Mouse (Mus musculus) cerebellum, postnatal 10 days (tissue): ENCODE measurements around the gene Id3.
A peak's percentile ranks its signal among the peaks of the same experiment; 100 is the strongest.

Source experiments
- DNase-seq, 2 experiments: peaks; one replicate each; pipeline ENCODE4 v3.0.0; 2021; ENCODE audit warnings: mixed read lengths in 2 of 2

Gene Id3

DNA sequence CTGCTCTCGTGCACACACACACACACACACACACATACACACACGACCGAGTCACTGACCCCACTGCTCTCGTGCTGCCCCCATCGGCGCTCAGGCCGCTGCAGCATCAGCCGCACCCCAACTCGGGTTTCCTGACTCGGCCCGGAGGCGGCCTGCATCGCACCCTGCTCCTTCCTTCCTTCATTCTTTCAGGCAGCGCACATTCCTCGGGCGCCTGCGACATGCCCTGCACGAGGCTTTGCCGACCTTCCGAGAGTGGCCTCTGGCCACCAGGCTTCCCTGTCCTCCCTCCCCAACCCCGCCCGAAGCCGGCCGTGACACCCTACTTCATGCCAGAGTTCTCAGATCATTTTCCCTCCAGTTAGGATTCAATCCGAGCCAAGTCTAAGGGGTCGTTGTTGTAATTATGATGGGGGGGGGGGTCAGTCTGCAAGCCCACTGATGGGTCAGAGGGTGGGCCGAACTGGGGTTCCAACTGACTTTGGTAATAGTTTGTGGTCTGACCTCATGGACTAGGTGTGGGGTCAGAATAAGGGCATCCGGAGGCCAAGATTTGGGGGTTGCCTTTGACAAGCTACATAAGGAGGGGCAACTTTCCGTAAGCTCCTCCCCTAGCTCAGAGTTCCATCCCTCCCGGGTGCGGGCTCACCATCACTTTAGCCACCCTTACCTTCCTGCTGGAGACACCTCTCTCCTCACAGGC, 5.2 kb downstream of the Id3 start:
- DNase-seq = peak; percentile 40 to 45

GRCm38 (mm10) chr4:136149045-136149379, 5.7 kb downstream of the Id3 start:
- no peak for DNase-seq

DNA sequence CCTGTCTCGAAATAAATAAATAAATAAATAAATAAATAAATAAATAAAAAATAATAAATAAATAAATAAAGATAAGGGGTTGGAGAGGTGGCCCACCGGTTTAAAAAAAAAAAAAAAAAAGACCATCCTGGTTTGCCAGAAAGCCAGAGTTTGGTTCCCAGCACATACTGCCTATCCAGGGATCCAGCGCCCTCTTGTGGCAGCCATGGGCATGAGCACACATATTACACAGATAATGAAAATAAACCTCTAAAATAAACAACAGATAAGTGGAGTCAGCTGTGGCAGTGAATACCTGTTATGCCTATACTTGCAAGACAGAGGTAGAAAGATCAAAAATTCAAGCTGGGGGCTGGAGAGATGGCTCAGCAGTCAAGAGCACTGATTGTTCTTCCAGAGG, 6.4 kb downstream of the Id3 start:
- peak; percentile 60 to 69 for DNase-seq

GRCm38 (mm10) chr4:136150596-136150995, 7.3 kb downstream of the Id3 start:
- DNase-seq = no peak

- no peak for DNase-seq
Measured at GRCm38 (mm10) chr4:136152821-136153220, 9.5 kb downstream of the Id3 start.

DNA sequence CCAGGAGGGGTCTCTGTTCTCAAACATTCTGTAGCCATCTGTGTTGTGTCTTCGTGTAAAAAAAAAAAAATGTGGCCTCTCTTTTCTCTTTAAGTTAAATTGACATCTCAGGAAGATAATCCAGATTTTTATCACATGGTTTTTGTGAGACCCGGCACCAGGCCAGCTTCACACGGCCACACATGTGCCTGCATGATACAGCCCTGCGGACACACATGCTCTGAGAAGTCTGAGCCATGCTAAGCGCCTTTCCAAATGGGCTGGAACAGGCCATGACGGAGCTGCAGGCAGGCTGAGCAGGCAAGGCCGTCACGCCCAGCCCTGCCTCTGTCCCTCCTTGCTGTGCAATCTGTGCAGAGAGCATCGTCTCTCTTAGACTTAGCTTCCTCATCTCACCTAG, 11.2 kb downstream of the Id3 start:
- DNase-seq = no peak

- DNase-seq = no peak
Measured at GRCm38 (mm10) chr4:136158498-136158897, 15.2 kb downstream of the Id3 start.

DNA sequence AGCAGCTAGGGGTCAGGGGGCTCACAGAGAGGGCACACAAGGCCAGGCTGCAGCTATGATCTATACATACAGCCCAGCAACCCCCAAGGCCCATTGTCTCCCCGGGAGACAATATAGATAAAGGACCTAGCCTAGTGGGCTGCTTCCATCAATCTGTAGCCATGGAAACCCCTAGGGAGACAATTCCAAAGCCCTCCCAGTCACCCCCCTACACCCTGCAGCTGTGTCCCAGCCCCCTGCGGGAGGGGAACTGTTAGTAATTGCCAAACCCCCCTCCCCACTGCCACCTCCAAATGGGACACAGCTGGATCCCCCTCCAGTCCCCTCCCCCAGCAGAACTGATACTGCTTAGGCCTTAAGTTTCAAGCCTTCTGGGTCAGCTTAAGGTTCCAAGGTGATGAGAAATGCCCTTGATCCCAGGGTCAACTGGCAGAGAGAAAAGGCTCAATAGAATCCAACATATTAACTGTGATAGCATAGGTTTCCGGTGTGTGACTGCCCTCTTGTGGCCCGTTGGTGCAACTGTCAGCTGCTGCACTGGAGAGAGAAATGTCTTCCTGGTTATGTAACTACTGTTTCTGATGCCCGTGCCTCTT, 16.6 kb downstream of the Id3 start:
- peak; percentile 85 to 87 for DNase-seq

DNA sequence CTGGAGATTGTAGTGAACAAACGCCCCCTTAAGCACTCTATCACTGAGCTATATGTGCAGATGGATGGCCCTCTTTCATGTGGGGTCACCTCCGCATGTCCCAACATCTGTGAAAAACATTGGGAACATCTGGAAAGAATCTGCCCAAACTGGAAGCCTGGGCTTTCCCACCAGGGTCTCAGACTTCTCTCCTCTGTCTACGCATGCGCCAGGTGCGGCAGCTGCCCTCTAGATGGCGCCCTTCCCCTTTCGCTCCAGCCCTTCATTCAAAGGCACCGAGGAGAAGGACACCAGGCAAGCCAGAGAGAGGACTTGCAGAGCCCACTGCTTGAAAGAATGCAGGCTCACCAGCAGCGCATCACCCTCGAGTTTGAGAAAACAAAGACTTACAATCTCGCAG, 20.2 kb downstream of the Id3 start:
- peak; percentile 95 to 96 for DNase-seq

GRCm38 (mm10) chr4:136164981-136165380, 21.7 kb downstream of the Id3 start:
- no peak for DNase-seq

DNA sequence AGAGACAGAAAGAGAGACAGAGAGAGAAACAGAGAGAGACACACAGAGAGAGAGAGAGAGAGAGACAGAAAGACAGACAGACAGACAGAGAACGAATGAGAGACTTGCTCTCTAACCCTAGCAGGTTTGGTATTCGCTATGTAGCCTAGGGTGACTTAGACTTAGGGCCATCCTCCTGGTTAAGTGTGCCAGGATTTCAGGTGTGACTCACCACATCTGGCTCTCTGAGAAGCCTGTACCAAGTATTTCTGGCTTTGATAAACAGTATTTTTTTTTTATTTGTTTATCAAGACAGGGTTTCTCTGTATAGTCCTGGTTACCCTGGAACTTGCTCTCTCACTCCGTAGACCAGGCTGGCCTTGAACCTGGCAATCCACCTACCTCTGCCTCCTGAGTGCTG, 24.4 kb downstream of the Id3 start:
- DNase-seq = no peak

DNA sequence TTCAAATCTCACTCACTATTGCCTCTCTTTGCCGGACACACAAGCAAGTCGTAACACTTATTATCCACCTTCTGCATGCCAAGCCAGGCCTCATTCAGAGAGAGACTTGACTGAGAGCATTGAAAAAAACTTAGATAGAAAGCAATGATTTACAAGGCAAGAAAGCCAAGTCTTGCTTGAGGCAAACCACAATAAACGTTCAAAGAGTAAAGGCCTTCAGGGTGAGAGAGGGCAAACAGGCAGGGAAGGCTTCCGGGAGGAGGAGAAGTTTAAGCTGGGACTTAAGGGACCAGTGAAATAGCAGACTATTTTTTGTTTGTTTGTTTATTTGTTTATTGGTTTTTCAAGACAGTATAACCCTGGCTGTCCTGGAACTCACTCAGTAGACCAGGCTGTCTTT, 27.1 kb downstream of the Id3 start:
- no peak for DNase-seq

GRCm38 (mm10) chr4:136171455-136171854, 28.2 kb downstream of the Id3 start:
- peak; percentile 26 to 37 for DNase-seq

DNA sequence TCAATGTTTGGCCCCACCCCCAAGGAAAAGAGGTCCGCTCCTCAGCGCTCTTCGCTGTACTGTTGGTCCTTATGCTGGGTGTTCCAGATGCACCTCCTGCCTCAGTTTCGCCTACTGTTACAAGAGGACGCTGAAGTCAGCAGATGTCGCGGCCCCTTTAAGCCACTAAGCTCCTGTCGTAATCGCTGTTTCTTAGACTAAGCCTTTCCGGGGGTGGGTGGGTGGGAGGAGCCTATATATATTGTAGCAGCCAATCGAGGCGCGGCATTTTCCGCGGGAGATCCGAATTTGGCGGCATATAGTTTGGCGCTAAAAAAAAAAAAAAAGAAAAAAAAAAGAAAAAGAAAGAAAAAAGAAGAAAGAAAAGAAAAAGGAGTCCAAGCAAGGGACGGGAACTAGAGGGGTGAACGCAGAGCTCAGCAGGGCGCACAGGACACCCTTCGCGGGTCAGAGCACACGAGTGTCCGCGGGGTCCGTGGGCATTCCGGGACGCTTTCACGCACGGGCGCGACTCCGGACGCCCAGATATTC, 28.8 kb downstream of the Id3 start, which contains the start of gene E2f2:
TSS of gene E2f2 (plus strand) at position 384 of the 531 bp plus-strand sequence.
- DNase-seq = peak; percentile 83 to 85

DNA sequence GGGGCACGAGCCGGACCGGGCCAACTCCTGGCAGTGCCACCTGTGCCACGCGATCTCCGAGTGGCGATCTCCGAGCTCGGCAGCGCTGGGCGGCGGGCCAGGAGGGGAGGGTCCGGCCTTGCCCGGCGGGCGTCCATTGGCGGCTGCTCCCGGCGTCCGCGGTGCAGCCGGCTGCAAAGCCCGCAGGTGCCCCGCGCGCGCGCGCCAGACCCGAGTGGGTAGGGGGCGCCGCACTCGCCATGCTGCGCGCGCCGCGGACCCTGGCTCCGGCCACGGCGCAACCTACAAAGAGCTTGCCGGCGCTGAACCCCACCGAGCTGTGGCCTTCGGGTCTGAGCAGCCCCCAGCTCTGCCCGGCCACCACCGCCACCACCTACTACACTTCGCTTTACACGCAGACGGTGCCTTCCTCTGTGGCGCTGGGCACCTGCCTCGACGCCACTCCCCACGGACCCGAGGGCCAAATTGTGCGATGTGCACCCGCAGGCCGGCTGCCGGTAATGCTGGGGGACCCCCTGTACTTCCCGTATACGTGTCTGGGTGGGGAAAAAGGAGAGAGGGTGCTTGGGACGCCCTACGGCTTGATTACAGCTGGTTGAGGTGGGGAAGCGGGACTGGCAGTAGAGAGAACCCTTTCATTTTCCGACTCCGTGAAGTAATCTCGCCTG, 29.4 kb downstream of the Id3 start:
- DNase-seq = peak; percentile 91 to 96

DNA sequence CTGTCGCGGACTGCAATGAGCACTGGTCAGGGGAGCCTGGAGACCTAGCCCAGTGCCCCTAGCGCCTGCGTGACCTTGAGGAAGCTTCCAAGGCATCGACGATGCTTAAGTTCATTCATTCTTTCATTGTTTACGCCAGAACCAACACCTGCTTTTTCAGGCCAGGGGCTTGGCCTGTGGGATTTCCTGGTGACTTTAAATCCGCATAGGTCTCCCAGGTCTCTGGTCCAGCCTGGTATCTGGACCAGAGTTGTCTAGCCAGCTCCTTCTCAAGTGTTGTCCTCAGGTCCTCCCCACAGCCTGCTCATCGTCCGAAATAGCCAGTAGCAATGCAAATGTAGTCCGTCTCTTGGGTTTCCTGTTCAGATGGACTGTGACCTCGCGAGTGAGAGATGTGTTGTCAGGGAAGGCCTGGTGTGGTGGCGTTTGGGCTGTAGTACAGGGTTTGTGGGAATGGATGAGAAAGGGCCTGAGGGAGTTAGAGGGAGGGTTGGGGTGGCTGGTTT, 30.0 kb downstream of the Id3 start:
- no peak for DNase-seq

DNA sequence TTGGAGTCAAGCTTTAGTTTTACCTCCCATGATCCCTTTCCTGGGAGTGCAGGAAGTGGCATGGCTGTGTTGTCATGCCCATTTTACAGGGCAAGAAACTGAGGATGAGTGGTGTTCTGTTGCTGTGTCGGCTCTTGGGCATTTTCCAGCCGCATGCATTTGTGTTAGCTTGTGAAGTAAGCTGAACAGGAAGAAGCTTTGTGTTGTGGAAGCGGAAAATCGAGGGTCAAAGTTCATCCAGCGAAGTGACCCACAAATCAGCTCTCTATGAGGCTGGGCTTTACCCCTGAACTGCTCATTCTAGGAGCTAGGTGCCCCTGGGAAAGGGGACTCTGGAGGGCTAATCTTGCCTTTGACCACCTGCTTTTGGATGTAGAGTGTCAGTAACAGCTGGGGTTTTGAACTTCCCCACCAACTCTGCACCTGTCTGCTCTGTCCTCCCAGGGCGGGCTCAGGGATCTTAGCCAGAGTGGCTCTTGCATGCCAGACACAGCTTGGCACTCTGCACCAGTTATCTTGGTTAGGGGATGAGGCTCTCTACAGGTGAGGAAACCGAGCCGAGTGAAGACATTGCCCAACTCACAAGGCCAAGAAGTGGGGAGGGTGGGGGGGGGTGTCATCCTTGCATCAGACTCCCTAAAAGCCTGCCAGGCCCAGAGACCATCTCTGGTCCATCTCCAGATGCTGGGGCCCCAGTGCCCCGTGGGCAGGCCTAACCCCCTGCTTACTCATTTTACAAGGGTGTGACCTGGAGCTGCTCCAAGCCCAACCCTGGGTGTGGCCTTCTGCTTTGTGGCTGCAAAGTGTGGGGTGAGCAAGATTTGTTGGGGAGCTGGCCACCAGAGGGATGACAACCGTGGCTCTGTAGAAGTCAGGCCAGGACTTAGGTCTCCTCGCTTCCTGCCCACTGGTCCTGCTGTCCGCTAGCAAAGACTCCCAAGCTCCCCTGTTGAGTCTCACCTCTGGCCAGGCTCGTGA, 31.2 kb downstream of the Id3 start:
- peak; percentile 37 to 58 for DNase-seq

DNA sequence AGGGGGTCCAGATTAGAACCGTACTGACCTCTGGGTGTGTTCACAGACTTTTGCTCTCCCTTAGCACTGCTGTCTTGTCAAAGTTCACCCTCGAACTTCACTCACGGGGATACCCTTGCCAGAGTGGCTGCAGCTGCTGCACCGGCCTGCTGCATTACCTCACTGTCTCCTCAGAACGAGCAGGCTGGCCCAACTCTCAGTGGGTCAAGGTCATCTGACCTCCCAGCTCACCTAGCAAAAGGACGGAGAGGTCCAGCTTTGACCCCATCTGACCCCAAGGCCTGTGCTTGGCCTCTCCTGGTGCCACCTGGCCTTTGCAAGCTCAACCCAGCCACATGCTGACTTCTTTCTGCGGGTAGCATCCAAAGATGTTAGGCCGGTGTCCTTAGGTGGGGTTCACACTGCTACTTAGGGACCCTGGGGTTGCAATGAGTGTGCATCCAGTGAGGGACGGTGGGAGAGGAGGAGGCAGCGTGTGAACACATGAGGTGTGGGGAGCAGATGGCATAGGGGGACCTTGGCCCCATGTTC, 32.8 kb downstream of the Id3 start:
- DNase-seq = peak in 1 of 2 experiments; percentile 43

DNA sequence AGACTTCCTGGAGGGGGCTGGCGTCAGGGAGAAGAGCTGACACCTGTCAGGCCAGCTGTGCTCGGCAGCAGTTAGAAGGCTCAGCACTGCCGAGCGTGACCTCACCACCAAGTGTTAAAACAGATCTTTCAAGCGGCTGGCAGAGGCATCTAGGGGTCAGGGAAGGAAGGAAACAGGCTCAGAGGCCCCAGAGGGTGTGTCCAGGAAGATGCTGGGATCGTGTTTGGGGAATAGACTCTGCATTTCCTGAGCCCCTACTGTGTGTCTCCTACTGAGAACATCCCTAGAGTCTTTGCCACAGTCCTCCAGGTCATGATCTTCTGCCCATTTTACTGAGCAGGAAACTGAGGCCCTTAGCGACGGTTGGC, 33.9 kb downstream of the Id3 start:
- peak in 1 of 2 experiments; percentile 45 for DNase-seq

- peak; percentile 62 to 75 for DNase-seq
Measured at GRCm38 (mm10) chr4:136177612-136178474, 34.5 kb downstream of the Id3 start.

- no peak for DNase-seq
Measured at GRCm38 (mm10) chr4:136178475-136178921, 35.2 kb downstream of the Id3 start.
